Mouse (Mus musculus): ENCODE measurements at regions not wholly inside any gene's neighbourhood (a gene's known extent, or its start where the extent isn't known, plus 50 kb on each side); places are given as distances from the start of the nearest gene placed in this dataset.
A peak's percentile ranks its signal among the peaks of the same experiment; 100 is the strongest.
"Not testable (repeated sequence)": the region's sequence is repeated elsewhere in the genome, so short reads cannot be mapped to it uniquely, and the experiment has no call there.

- not testable (repeated sequence) for H3K27me3 ChIP-seq (replicated peaks; ENCODE audit: control insufficient read depth, insufficient read depth, low read length); H3K27ac ChIP-seq (ENCODE audit: insufficient read depth, low read depth, low read length); H3K36me3 ChIP-seq (ENCODE audit: control insufficient read depth, insufficient read depth, low read length); H3K4me1 ChIP-seq (ENCODE audit: control insufficient read depth, insufficient read depth, low read length); H3K4me3 ChIP-seq (ENCODE audit: insufficient read depth, low read depth, low read length)
- 26% methylated on average over 4 of the region's 4 CpGs for WGBS
- peak; percentile 57 for TF ChIP-seq CTCF (conservative IDR thresholded peaks at IDR 0.05; ENCODE audit: insufficient read depth, insufficient read length, low read depth, low read length)
- DNase-seq, result peak; percentile 55
Observed at GRCm38 (mm10) chr12:113948017-113948416, 404.3 kb downstream of the Adam6a start.

DNA sequence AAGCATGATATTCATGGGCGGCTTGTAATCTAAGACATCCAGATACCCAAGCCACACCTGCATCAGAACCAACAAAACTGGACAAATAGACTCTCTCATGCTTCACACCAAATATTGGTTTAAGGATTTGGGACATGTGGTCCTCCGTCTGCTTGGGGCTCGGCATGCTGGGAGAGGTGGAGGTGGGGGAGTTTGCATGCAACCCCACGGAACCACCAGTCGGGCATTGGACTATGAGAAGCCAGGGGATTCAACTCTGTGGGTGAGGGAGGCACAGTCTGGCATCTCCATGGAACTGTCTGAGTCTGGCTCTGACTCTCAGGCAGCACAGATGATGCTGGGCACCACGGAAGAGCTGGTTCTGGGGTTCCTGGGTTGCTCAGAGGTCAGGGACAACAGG, 430.6 kb downstream of the Adam6a start:
- Histone ChIP-seq H3K36me3 (ENCODE audit: control insufficient read depth, insufficient read depth, low read length) (no peaks in the 10 kb centered on the region), H3K4me1 (ENCODE audit: control insufficient read depth, insufficient read depth, low read length) (no peaks in the 10 kb centered on the region), H3K27me3 (replicated peaks; ENCODE audit: control insufficient read depth, insufficient read depth, low read length) (no peaks in the 10 kb centered on the region), H3K4me3 (ENCODE audit: insufficient read depth, low read depth, low read length) (no peak overlapping the region), H3K27ac (ENCODE audit: insufficient read depth, low read depth, low read length) (no peak overlapping the region)
- no peak for DNase-seq
- WGBS, result 84% methylated on average over 6 of the region's 6 CpGs
- TF ChIP-seq CTCF (conservative IDR thresholded peaks at IDR 0.05; ENCODE audit: insufficient read depth, insufficient read length, low read depth, low read length) (no peak), POLR2A (IDR thresholded peaks at IDR 0.05; ENCODE audit: low read depth, low read length) (no peak)

GRCm38 (mm10) chr12:113981613-113982012, 437.9 kb downstream of the Adam6a start:
- peak; percentile 74 for TF ChIP-seq CTCF (conservative IDR thresholded peaks at IDR 0.05; ENCODE audit: insufficient read depth, insufficient read length, low read depth, low read length)
- H3K36me3 ChIP-seq (ENCODE audit: control insufficient read depth, insufficient read depth, low read length); H3K27ac ChIP-seq (ENCODE audit: insufficient read depth, low read depth, low read length); H3K27me3 ChIP-seq (replicated peaks; ENCODE audit: control insufficient read depth, insufficient read depth, low read length); H3K4me1 ChIP-seq (ENCODE audit: control insufficient read depth, insufficient read depth, low read length); H3K4me3 ChIP-seq (ENCODE audit: insufficient read depth, low read depth, low read length): not testable (repeated sequence)
- DNase-seq, result peak; percentile 95
- WGBS, result 32% methylated on average over 10 of the region's 10 CpGs

DNA sequence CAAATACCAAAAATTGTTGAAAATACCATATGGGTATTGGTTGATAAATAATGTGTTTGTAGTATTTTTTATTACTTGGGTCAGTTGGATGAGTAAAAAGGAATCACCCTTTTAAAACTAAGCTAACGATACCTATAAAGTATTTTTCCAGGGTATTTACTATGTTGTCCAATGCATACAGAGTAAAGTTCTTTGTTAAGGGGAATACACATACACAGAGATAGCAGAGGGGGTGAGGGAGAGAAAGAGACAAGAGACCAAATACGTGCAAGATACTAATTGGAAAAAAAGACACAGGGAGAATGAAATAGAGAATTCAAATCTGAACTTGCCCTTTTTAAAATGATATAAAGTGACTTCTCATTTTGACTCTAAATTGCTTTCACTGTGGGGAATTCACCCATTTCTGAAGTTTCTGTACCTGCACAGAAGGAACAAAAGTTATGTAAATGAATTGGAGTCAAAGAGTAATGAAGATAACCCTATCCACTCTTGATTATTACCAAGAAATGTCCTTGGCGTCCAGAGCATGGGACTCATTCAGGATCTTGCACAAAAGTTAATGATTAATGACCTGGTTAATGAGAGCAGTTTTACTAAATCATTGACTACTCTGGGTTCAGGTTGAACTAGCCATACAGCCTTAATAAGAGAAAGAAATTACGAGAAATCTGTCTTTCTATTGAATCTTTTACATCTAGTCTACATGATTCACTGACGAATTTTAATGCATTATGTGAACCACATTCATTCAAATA, 443.7 kb downstream of the Adam6a start:
- no peak overlapping the region for H3K4me3 ChIP-seq (ENCODE audit: insufficient read depth, low read depth, low read length)

GRCm38 (mm10) chr12:113992425-113992824, 448.7 kb downstream of the Adam6a start:
- no peak overlapping the region for H3K4me3 ChIP-seq (ENCODE audit: insufficient read depth, low read depth, low read length)
- no peaks in the 10 kb centered on the region for H3K27me3 ChIP-seq (replicated peaks; ENCODE audit: control insufficient read depth, insufficient read depth, low read length)
- TF ChIP-seq POLR2A (IDR thresholded peaks at IDR 0.05; ENCODE audit: low read depth, low read length), result no peak
- no peak for TF ChIP-seq CTCF (conservative IDR thresholded peaks at IDR 0.05; ENCODE audit: insufficient read depth, insufficient read length, low read depth, low read length)
- no peak for DNase-seq
- 0 out of 2 replicates have a peak, but pooled peaks cover 2% of the 10 kb centered on the region for H3K4me1 ChIP-seq (ENCODE audit: control insufficient read depth, insufficient read depth, low read length)
- WGBS, result 70% methylated on average over 2 of the region's 2 CpGs
- H3K36me3 ChIP-seq (ENCODE audit: control insufficient read depth, insufficient read depth, low read length), result no peaks in the 10 kb centered on the region
- no peak overlapping the region for H3K27ac ChIP-seq (ENCODE audit: insufficient read depth, low read depth, low read length)

More for the DNA sequence above, 443.7 kb downstream of the Adam6a start:
- Histone ChIP-seq H3K27ac (ENCODE audit: insufficient read depth, low read depth, low read length) (no peak overlapping the region), H3K36me3 (ENCODE audit: control insufficient read depth, insufficient read depth, low read length) (no peaks in the 10 kb centered on the region), H3K27me3 (replicated peaks; ENCODE audit: control insufficient read depth, insufficient read depth, low read length) (no peaks in the 10 kb centered on the region), H3K4me1 (ENCODE audit: control insufficient read depth, insufficient read depth, low read length) (0 out of 2 replicates have a peak, but pooled peaks cover 2% of the 10 kb centered on the region)
- 43% methylated on average over 5 of the region's 5 CpGs for WGBS
- TF ChIP-seq CTCF (conservative IDR thresholded peaks at IDR 0.05; ENCODE audit: insufficient read depth, insufficient read length, low read depth, low read length) (no peak), POLR2A (IDR thresholded peaks at IDR 0.05; ENCODE audit: low read depth, low read length) (no peak)
- peak; percentile 98 for DNase-seq

DNA sequence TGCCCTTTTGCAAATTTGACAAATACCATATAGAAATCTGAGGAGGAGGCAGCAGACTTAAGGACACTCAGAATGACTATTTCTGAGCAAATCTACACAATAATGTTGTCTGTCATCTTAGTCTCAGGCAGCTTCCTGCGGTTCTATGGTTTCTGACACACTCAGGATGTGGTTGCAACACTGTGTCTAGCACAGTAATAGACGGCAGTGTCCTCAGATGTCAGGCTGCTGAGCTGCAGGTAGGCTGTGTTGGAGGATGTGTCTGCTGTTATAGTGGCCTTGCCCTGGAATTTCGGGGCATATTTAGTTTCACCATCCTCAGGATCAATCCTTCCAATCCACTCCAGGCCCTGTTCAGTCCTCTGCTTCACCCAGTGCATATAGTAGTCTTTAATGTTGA, 450.6 kb downstream of the Adam6a start:
- 56% methylated on average over 3 of the region's 3 CpGs for WGBS
- not testable (repeated sequence) for H3K4me3 ChIP-seq (ENCODE audit: insufficient read depth, low read depth, low read length); H3K4me1 ChIP-seq (ENCODE audit: control insufficient read depth, insufficient read depth, low read length); H3K27me3 ChIP-seq (replicated peaks; ENCODE audit: control insufficient read depth, insufficient read depth, low read length); H3K27ac ChIP-seq (ENCODE audit: insufficient read depth, low read depth, low read length); H3K36me3 ChIP-seq (ENCODE audit: control insufficient read depth, insufficient read depth, low read length); DNase-seq

- not testable (repeated sequence) for H3K27ac ChIP-seq (ENCODE audit: insufficient read depth, low read depth, low read length); H3K4me3 ChIP-seq (ENCODE audit: insufficient read depth, low read depth, low read length); H3K36me3 ChIP-seq (ENCODE audit: control insufficient read depth, insufficient read depth, low read length); H3K27me3 ChIP-seq (replicated peaks; ENCODE audit: control insufficient read depth, insufficient read depth, low read length); H3K4me1 ChIP-seq (ENCODE audit: control insufficient read depth, insufficient read depth, low read length)
- DNase-seq, result peak; percentile 72
Observed at GRCm38 (mm10) chr12:114008491-114008890, 464.8 kb downstream of the Adam6a start.

DNA sequence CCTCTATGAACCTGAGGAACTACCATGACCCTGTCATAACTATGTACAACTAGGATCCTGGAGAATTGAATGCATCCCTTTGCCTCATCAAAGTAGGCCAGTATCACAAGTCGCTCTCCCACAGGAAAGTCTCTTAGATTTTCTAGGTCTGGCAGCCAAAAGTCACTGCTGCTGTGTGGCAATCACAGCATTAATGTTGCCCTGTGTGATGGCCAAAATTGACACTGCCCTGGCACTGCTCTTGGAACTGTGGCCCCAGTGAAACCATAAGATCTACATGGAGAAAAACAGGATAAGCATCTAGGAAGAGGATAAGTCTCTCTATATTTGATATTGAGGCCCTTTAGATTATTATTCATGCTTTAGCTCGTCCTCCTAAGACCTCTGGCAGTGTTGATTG, 465.7 kb downstream of the Adam6a start:
- no peaks in the 10 kb centered on the region for H3K27me3 ChIP-seq (replicated peaks; ENCODE audit: control insufficient read depth, insufficient read depth, low read length)
- DNase-seq, result peak; percentile 47
- TF ChIP-seq POLR2A (IDR thresholded peaks at IDR 0.05; ENCODE audit: low read depth, low read length), result no peak
- no peak for TF ChIP-seq CTCF (conservative IDR thresholded peaks at IDR 0.05; ENCODE audit: insufficient read depth, insufficient read length, low read depth, low read length)
- no peaks in the 10 kb centered on the region for H3K4me1 ChIP-seq (ENCODE audit: control insufficient read depth, insufficient read depth, low read length)
- H3K4me3 ChIP-seq (ENCODE audit: insufficient read depth, low read depth, low read length), result no peak overlapping the region
- 71% methylated on average over 2 of the region's 2 CpGs for WGBS
- no peak overlapping the region for H3K27ac ChIP-seq (ENCODE audit: insufficient read depth, low read depth, low read length)
- no peaks in the 10 kb centered on the region for H3K36me3 ChIP-seq (ENCODE audit: control insufficient read depth, insufficient read depth, low read length)

Measured in kidney, adult 2 months (tissue).